Mouse (Mus musculus) hindbrain, postnatal 0 days (tissue): Measurements from ENCODE around the gene Ywhab. TPM values are rescaled to one million over a fixed set of nuclear protein-coding genes. Genes with fewer than 3 reads are reported as not detected.

Experiments used
- ATAC-seq: fragments of 200-750 bp; cut with Nextera tagmentation; 2 replicates; pipeline ENCODE4 v1.8.0; 2017; ENCODE audit warnings: mild to moderate bottlenecking, moderate TSS enrichment, moderate library complexity
- DNase-seq: peaks from one replicate; pipeline ENCODE4 v3.0.0-alpha.2; 2015; ENCODE audit warnings: low spot score
- H3K27ac ChIP-seq: fragments of 300-500 bp; sonication (generic); 2 replicates; pipeline ENCODE4 v1.5.1; 2014; ENCODE audit warnings: mild to moderate bottlenecking
- H3K27me3 ChIP-seq: fragments of 300-500 bp; sonication (generic); 2 replicates; pipeline ENCODE4 v1.6.1; 2014; ENCODE audit warnings: low read length, mixed read lengths; ENCODE audit not compliant: insufficient read depth
- H3K36me3 ChIP-seq: fragments of 300-500 bp; sonication (generic); 2 replicates; pipeline ENCODE4 v1.6.1; 2014; ENCODE audit warnings: low read length, mixed read lengths; ENCODE audit not compliant: insufficient read depth
- H3K4me1 ChIP-seq: fragments of 300-500 bp; sonication (generic); 2 replicates; pipeline ENCODE4 v1.6.1; 2014; ENCODE audit warnings: antibody characterized with exemption, low read length, mixed read lengths; ENCODE audit not compliant: insufficient read depth
- H3K4me2 ChIP-seq: fragments of 300-500 bp; sonication (generic); 2 replicates; pipeline ENCODE4 v1.6.1; 2014; ENCODE audit warnings: low read depth, mild to moderate bottlenecking, low read length, moderate library complexity, mixed read lengths
- H3K4me3 ChIP-seq: fragments of 300-500 bp; sonication (generic); 2 replicates; pipeline ENCODE4 v1.5.1; 2014; ENCODE audit warnings: low read length
- H3K9ac ChIP-seq: fragments of 300-500 bp; sonication (generic); replicated peaks from 2 replicates; pipeline ENCODE4 v1.6.1; 2014; ENCODE audit warnings: mild to moderate bottlenecking, low read length, moderate library complexity, mixed read lengths
- H3K9me3 ChIP-seq: fragments of 300-500 bp; sonication (generic); 2 replicates; pipeline ENCODE4 v1.6.1; 2016; ENCODE audit warnings: low read length, mixed read lengths
- CTCF ChIP-seq: IDR thresholded peaks from 2 replicates; pipeline ENCODE4 v1.5.1; 2016; ENCODE audit warnings: antibody characterized with exemption, control low read depth, low read depth
- WGBS: fragments of 180-500 bp; shearing (Covaris S2); extraction: QIAGEN DNeasy Blood & Tissue Kit; methylation state at CpG from one replicate; pipeline ENCODE4 v1.1.7; 2014; 5-methylcytosine and 5-hydroxymethylcytosine counted together
- polyA plus RNA-seq: library from polyadenylated mRNA; unstranded; fragments of >200 nt; fragmentation: Nextera tagmentation; extraction: Ambion mirVana; gene quantifications from 2 replicates; pipeline ENCODE4 v1.2.1, GENCODE M21; 2015
- total RNA-seq: library from RNA; depleted of rRNA; stranded (reverse); fragments of >200 nt; gene quantifications from 2 replicates; pipeline ENCODE4 v1.2.3, GENCODE M21; 2014

The Ywhab gene
- total and polyA plus RNA-seq, 2 experiments from 2014 or later = 131 to 583 TPM

- H3K36me3 ChIP-seq = no peaks in the 10 kb centered on the region
- no peaks in the 10 kb centered on the region for H3K4me1 ChIP-seq
- H3K27me3 ChIP-seq = no peaks in the 10 kb centered on the region
- no peak for TF ChIP-seq CTCF
- H3K4me3 ChIP-seq = no peak overlapping the region
- no peak for ATAC-seq
- H3K4me2 ChIP-seq = no peak overlapping the region
- DNase-seq = no peak
- H3K9ac ChIP-seq = no peak overlapping the region
- WGBS = 72% methylated on average over 7 of the region's 7 CpGs
- no peaks in the 10 kb centered on the region for H3K9me3 ChIP-seq
- H3K27ac ChIP-seq = no peak overlapping the region
These were observed 29.1 kb upstream of the Ywhab start for GRCm38 (mm10) chr2:163965706-163966105.

GRCm38 (mm10) chr2:163968581-163968980, 26.2 kb upstream of the Ywhab start:
- Histone ChIP-seq H3K4me2 (no peak overlapping the region), H3K9me3 (no peaks in the 10 kb centered on the region), H3K9ac (no peak overlapping the region), H3K4me1 (no peaks in the 10 kb centered on the region), H3K27ac (no peak overlapping the region), H3K27me3 (no peaks in the 10 kb centered on the region), H3K4me3 (no peak overlapping the region), H3K36me3 (no peaks in the 10 kb centered on the region)
- peak; percentile 89 for DNase-seq
- 4% methylated on average over 5 of the region's 5 CpGs for WGBS
- ATAC-seq = peak; percentile 68; the same call in 1 of the 2 replicates
- TF ChIP-seq CTCF = peak; percentile 96

- 46% methylated on average over 3 of the region's 3 CpGs for WGBS
- ATAC-seq = no peak
- Histone ChIP-seq H3K9me3 (no peaks in the 10 kb centered on the region), H3K4me2 (no peak overlapping the region), H3K36me3 (no peaks in the 10 kb centered on the region), H3K27ac (no peak overlapping the region), H3K4me1 (no peaks in the 10 kb centered on the region), H3K9ac (no peak overlapping the region), H3K27me3 (no peaks in the 10 kb centered on the region), H3K4me3 (no peak overlapping the region)
- peak; percentile 61 for DNase-seq
- no peak for TF ChIP-seq CTCF
These were observed 24.4 kb upstream of the Ywhab start for GRCm38 (mm10) chr2:163970326-163970725.

GRCm38 (mm10) chr2:163974056-163974455, 20.7 kb upstream of the Ywhab start:
- H3K4me1 ChIP-seq = no peaks in the 10 kb centered on the region
- DNase-seq (no peak), ATAC-seq (no peak)
- H3K9me3 ChIP-seq = no peaks in the 10 kb centered on the region
- 88% methylated on average over 2 of the region's 2 CpGs for WGBS
- TF ChIP-seq CTCF = no peak
- no peaks in the 10 kb centered on the region for H3K36me3 ChIP-seq
- no peak overlapping the region for H3K4me3 ChIP-seq
- H3K27ac ChIP-seq = no peak overlapping the region
- H3K27me3 ChIP-seq = no peaks in the 10 kb centered on the region
- H3K4me2 ChIP-seq = no peak overlapping the region
- H3K9ac ChIP-seq = no peak overlapping the region

GRCm38 (mm10) chr2:163976448-163976847, 18.3 kb upstream of the Ywhab start:
- no peak overlapping the region for H3K4me2 ChIP-seq
- H3K4me1 ChIP-seq = no peaks in the 10 kb centered on the region
- H3K9ac ChIP-seq = no peak overlapping the region
- 82% methylated on average over 6 of the region's 7 CpGs for WGBS
- H3K27me3 ChIP-seq = no peaks in the 10 kb centered on the region
- H3K27ac ChIP-seq = no peak overlapping the region
- no peaks in the 10 kb centered on the region for H3K36me3 ChIP-seq
- H3K9me3 ChIP-seq = no peaks in the 10 kb centered on the region
- no peak for ATAC-seq
- H3K4me3 ChIP-seq = no peak overlapping the region
- TF ChIP-seq CTCF = no peak
- no peak for DNase-seq

- no peaks in the 10 kb centered on the region for H3K4me1 ChIP-seq
- ATAC-seq (no peak), DNase-seq (no peak)
- H3K4me3 ChIP-seq = no peak overlapping the region
- H3K9ac ChIP-seq = no peak overlapping the region
- H3K36me3 ChIP-seq = no peaks in the 10 kb centered on the region
- no peak for TF ChIP-seq CTCF
- H3K27me3 ChIP-seq = no peaks in the 10 kb centered on the region
- H3K4me2 ChIP-seq = no peak overlapping the region
- no peaks in the 10 kb centered on the region for H3K9me3 ChIP-seq
- H3K27ac ChIP-seq = no peak overlapping the region
- 87% methylated on average over 8 of the region's 8 CpGs for WGBS
These were observed 7.5 kb upstream of the Ywhab start for GRCm38 (mm10) chr2:163987233-163987632.

GRCm38 (mm10) chr2:163992871-163993270, 1.9 kb upstream of the Ywhab start:
- ATAC-seq (no peak), DNase-seq (no peak)
- WGBS = 96% methylated on average over 2 of the region's 2 CpGs
- Histone ChIP-seq H3K4me3 (no peak overlapping the region), H3K27me3 (no peaks in the 10 kb centered on the region), H3K4me2 (no peak overlapping the region), H3K27ac (no peak overlapping the region), H3K9ac (no peak overlapping the region), H3K4me1 (peaks cover 14% of the 10 kb centered on the region), H3K36me3 (no peaks in the 10 kb centered on the region), H3K9me3 (no peaks in the 10 kb centered on the region)
- no peak for TF ChIP-seq CTCF
